Mouse (Mus musculus) brain, adult 2 months (tissue): ENCODE measurements around the gene Tmem119.

Experiments
- DNase-seq: peaks from one replicate; pipeline ENCODE4 v3.0.0; 2011; ENCODE audit warnings: low read depth, low spot score

Tmem119 gene

GRCm38 (mm10) chr5:113800280-113800679, at the start of gene Tmem119:
Gene Tmem119, minus strand, starts transcription at chr5:113800516.
- peak; percentile 31 for DNase-seq

GRCm38 (mm10) chr5:113847636-113848035, 47.3 kb upstream of the Tmem119 start:
- DNase-seq, result no peak

GRCm38 (mm10) chr5:113846656-113847055, 46.3 kb upstream of the Tmem119 start:
- DNase-seq, result no peak

- no peak for DNase-seq
These were observed 45.3 kb upstream of the Tmem119 start for GRCm38 (mm10) chr5:113845627-113846026.

GRCm38 (mm10) chr5:113844721-113845120, 44.4 kb upstream of the Tmem119 start:
- DNase-seq, result peak; percentile 85

- DNase-seq, result peak; percentile 58
These were observed 43.8 kb upstream of the Tmem119 start for GRCm38 (mm10) chr5:113844106-113844505.

- no peak for DNase-seq
These were observed 42.6 kb upstream of the Tmem119 start for GRCm38 (mm10) chr5:113842906-113843305.

GRCm38 (mm10) chr5:113842244-113842643, 41.9 kb upstream of the Tmem119 start:
- no peak for DNase-seq

- DNase-seq, result peak; percentile 66
These were observed 41.2 kb upstream of the Tmem119 start for GRCm38 (mm10) chr5:113841243-113842225.

- DNase-seq, result no peak
These were observed 40.1 kb upstream of the Tmem119 start for GRCm38 (mm10) chr5:113840443-113840842.

GRCm38 (mm10) chr5:113836961-113837360, 36.6 kb upstream of the Tmem119 start:
- DNase-seq, result no peak

- no peak for DNase-seq
These were observed 33.1 kb upstream of the Tmem119 start for GRCm38 (mm10) chr5:113833316-113833947.

GRCm38 (mm10) chr5:113832490-113832901, 32.2 kb upstream of the Tmem119 start, which contains the start of gene Selplg:
Gene Selplg, minus strand, starts transcription at chr5:113832644.
- DNase-seq, result peak; percentile 55

GRCm38 (mm10) chr5:113831741-113832140, 31.4 kb upstream of the Tmem119 start:
- no peak for DNase-seq

GRCm38 (mm10) chr5:113830796-113831195, 30.5 kb upstream of the Tmem119 start:
- no peak for DNase-seq

GRCm38 (mm10) chr5:113830292-113830643, 30.0 kb upstream of the Tmem119 start:
- DNase-seq, result peak; percentile 43

GRCm38 (mm10) chr5:113829566-113830291, 29.4 kb upstream of the Tmem119 start:
- no peak for DNase-seq

GRCm38 (mm10) chr5:113828481-113828880, 28.2 kb upstream of the Tmem119 start:
- DNase-seq, result no peak

- no peak for DNase-seq
These were observed 27.7 kb upstream of the Tmem119 start for GRCm38 (mm10) chr5:113827991-113828411.

- DNase-seq, result no peak
These were observed 26.3 kb upstream of the Tmem119 start for GRCm38 (mm10) chr5:113826619-113827018.

- no peak for DNase-seq
These were observed 25.2 kb upstream of the Tmem119 start for GRCm38 (mm10) chr5:113825558-113825957.

- no peak for DNase-seq
These were observed 23.9 kb upstream of the Tmem119 start for GRCm38 (mm10) chr5:113824228-113824627.
